Mouse (Mus musculus): Measurements from ENCODE around the gene Olfr282.
"Not testable (repeated sequence)": the region's sequence is repeated elsewhere in the genome, so short reads cannot be mapped to it uniquely, and the experiment has no call there.

Gene Olfr282

DNA sequence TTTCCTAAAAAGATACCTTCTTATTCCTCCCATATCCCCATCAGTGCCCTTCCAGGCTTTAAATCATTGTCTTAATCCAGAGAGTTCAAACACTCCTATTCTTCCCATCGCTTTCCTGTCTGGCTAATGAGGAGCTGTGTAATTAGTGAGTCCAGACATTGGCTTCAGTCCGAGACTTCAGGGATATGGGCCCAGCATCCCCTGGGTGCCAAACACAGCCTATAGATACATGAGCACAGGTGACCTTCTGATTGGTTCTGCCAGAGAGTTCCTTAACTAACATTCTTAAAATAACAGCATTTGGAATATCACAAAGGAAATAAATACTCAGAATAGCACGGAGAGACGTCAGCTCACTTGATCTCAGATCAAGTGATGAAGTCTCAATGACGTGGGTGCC, at the start of gene Olfr282:
Gene Olfr282 (plus strand): TSS at position 301 of the 400 bp plus-strand sequence.
- not testable (repeated sequence) for DNase-seq (ENCODE audit: low spot score in 2 of 2)

DNA sequence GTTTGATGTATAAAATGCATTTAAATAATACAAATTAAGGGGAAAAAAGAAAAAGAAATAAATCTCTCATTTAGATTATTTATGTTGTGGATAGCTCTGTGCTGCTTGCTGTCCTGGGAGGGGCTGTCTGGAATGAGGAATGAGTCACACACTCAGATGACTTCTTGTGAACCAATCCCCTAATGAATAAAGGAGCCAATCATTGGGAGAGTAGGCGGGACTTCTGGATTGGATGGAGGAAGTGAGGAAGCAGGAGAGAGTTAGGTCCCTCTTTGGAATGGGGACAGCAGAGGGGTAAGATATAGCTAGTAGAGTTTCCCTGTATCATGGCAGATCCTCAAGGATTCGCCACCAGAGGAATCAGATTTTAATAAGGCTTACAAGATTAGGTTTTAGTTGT, 43.4 kb upstream of the Olfr282 start:
- DNase-seq (ENCODE audit: low spot score in 2 of 2), result no peak

DNA sequence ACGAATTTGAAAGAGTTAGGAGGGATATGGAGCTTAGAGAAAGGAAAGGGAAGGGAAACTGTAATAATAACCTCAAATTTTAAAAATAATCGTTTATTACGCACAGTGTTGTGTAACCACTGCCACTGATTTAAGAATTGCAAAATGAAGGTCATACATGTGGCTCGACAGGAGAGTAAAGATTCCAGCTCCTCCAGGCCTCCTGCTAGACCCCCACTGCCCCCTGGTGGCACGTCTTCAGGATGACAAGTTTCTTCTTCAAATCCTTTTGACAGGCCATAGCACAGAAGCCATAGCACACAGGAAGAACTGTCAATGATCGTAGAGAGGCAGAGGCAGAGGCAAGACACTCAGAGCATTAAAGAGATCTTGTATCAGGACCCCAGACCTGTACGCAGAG, 41.2 kb upstream of the Olfr282 start:
- DNase-seq (ENCODE audit: low spot score in 2 of 2), result peak; percentile 27 to 73

GRCm38 (mm10) chr15:98391081-98391902, 39.7 kb upstream of the Olfr282 start:
- DNase-seq (ENCODE audit: low spot score in 2 of 2), result no peak

DNA sequence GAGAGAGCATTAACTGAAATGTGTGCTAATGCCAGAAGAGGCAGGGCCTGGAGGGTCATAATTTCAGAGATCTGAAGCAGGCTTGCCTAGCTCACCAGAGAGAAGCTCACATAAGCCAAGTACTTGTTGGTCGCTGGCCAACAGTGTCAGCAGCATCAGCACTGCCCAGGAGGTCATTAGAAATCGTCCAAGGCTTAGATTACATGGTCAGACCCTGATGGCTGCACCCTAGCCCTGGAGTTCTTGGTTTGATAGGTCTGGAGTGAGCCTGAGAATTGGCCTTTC, 39.2 kb upstream of the Olfr282 start:
- DNase-seq (ENCODE audit: low spot score in 2 of 2), result no peak

DNA sequence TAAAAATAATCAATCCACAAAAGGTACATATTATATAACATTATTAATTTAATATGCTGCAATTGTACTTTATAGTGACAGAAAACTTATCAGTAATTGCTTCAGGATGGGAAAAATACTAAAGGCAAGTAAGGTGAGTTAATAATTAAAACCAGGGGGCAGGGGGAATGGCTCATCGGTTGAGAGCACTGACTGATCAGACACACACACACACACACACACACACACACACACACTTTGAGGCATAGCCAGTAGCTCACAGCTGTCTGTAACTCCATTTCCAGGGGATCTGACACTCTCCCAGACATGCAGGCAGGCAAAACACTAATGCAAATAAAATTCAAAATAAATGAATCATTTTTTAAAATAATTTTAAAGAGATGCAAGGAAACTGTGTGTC, 33.9 kb upstream of the Olfr282 start:
- DNase-seq (ENCODE audit: low spot score in 2 of 2), result peak in 1 of 2 experiments; percentile 31

- no peak for DNase-seq (ENCODE audit: low spot score in 2 of 2)
Observed at GRCm38 (mm10) chr15:98402356-98402755, 28.7 kb upstream of the Olfr282 start.

GRCm38 (mm10) chr15:98408406-98409060, 22.5 kb upstream of the Olfr282 start:
- DNase-seq (ENCODE audit: low spot score in 2 of 2), result no peak

- no peak for DNase-seq (ENCODE audit: low spot score in 2 of 2)
Observed at GRCm38 (mm10) chr15:98409635-98410034, 21.4 kb upstream of the Olfr282 start.

DNA sequence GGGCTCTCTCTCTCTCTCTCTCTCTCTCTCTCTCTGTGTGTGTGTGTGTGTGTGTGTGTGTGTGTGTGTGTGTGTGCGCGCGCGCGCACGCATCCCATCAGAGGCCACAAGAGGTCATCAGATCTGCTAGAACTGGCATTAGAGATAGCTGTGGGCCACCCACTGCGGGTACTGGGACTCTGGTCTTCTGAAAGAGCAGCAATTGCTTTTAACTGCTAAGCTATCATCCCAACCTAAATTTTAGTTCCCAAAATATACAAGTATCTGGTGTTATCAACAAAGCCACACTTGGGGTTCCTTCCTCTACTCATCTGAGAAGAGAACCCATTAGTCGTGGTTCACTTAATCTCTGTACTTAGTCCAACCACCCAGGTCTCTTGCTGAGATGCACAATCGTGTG, 20.8 kb upstream of the Olfr282 start:
- DNase-seq (ENCODE audit: low spot score in 2 of 2), result no peak

DNA sequence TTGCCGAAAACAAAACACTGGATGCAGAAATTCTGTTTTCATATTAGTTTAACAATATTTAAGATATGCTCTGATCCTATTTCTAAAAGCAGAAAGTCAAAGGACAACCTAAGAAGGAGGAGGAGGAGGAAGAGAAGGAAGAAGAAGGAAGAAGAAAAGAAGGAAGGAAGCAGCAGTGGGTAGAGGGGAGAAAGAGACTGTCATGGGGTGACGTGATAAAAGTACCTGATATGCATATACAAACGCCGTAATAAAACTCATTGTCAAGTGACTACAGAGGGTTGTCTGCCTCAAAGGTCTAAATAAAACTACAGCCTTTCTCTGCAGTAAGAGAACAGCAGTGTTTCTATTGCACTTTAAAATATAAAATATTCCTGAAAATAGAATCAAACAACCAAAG, 15.0 kb upstream of the Olfr282 start:
- DNase-seq (ENCODE audit: low spot score in 2 of 2), result no peak

DNA sequence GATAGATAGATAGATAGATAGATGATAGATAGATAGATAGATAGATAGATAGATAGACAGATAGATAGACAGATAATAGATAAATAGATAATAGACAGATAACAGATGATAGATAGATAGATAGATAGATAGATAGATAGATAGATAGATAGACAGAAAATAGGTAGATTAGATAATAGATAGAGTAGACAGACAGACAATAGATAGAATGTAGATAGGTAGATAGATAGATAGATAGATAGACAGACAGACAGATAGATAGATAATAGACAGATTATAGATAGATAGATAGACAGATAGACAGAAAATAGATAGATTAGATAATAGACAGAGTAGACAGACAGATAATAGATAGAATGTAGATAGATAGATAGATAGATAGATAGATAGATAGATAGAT, 14.2 kb upstream of the Olfr282 start:
- not testable (repeated sequence) for DNase-seq (ENCODE audit: low spot score in 2 of 2)

GRCm38 (mm10) chr15:98417285-98417684, 13.7 kb upstream of the Olfr282 start:
- not testable (repeated sequence) for DNase-seq (ENCODE audit: low spot score in 2 of 2)

DNA sequence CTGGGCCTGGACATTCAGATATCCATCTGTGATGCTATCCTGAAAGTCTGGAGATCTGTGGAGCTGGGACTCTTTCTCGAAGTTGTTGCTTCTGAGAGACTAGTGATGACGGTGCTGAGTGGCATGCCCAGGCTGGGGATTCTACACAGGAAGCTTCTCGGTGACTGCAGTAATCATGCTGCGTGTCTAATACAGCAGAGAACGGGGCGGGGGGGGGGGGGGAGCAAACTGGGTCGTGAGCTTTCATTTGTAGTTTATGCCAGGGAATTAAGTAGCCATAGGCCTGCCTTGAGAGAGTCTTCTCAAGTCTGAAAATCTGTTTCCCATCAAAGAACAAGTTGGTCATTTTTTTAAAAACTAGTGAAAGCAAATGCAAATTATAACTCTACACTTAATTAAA, 12.9 kb upstream of the Olfr282 start:
- DNase-seq (ENCODE audit: low spot score in 2 of 2), result no peak

DNA sequence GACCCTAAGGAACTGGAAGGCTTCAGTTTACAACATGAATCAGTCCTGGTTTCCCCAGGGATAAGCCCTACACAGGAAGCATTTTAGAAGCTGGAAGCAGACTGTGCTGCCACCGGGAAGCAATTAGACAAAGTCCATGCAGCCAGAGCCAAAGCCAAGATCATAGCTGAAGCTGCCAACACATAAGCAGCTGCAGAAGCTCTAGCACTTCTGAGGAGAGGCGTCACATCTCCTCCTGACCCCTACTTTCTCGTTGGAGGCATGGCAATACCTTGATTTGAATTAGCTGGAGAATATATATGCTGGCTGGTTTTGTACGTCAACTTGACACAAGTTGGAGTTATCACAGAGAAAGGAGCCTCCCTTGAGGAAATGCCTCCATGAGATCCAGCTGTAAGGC, 10.1 kb upstream of the Olfr282 start:
- no peak for DNase-seq (ENCODE audit: low spot score in 2 of 2)

DNA sequence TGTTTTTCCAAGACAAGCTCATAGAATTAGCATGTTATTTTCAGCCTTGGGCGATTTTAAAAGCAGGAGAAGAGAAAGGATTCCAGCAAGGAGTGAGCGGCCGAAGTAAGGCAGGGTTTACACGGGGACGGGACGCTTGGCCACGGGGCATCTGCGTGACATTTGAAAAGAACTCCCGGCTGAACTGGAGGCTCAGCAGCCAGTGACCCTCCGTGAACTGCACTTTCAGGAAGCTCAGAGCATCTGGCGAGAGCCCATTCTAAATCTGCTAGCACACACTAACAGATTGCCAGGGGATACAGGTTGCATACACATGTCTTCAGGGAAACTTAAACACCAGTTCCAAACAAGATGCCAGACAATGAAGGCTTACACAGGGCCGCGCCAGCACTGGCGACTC, 6.7 kb upstream of the Olfr282 start:
- no peak for DNase-seq (ENCODE audit: low spot score in 2 of 2)

- no peak for DNase-seq (ENCODE audit: low spot score in 2 of 2)
Observed at GRCm38 (mm10) chr15:98424753-98425152, 6.3 kb upstream of the Olfr282 start.

DNA sequence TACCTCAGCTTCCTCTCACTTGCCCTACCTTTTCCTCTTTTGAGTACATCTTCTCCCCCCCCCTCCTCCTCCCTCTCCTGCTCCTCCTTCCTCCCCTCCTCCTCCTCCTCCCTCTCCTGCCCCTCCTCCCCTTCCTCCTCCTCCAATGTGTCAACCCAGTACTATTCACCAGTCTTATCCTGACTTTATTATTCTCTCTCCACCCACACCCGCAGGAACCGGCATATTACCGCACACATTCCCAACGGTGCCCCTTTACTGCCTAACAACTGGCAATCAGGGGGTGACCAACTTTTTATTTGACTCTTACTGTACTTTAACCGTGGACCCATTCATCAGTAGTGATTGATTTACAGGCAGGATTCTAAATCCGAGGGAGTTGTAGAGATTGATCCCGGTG, 5.8 kb upstream of the Olfr282 start:
- no peak for DNase-seq (ENCODE audit: low spot score in 2 of 2)

- DNase-seq (ENCODE audit: low spot score in 2 of 2), result no peak
Observed at GRCm38 (mm10) chr15:98444561-98444960, 13.5 kb downstream of the Olfr282 start.

GRCm38 (mm10) chr15:98448521-98448920, 17.5 kb downstream of the Olfr282 start:
- DNase-seq (ENCODE audit: low spot score in 2 of 2), result no peak

GRCm38 (mm10) chr15:98452288-98452687, 21.3 kb downstream of the Olfr282 start, which contains the start of gene Olfr281:
Olfr281 (plus strand) TSS chr15:98452588.
- no peak for DNase-seq (ENCODE audit: low spot score in 2 of 2)

- DNase-seq (ENCODE audit: low spot score in 2 of 2), result no peak
Observed at GRCm38 (mm10) chr15:98469596-98469995, 38.6 kb downstream of the Olfr282 start, which contains the start of gene OR5BS1P. OR5BS1P (plus strand) TSS chr15:98469896.

DNA sequence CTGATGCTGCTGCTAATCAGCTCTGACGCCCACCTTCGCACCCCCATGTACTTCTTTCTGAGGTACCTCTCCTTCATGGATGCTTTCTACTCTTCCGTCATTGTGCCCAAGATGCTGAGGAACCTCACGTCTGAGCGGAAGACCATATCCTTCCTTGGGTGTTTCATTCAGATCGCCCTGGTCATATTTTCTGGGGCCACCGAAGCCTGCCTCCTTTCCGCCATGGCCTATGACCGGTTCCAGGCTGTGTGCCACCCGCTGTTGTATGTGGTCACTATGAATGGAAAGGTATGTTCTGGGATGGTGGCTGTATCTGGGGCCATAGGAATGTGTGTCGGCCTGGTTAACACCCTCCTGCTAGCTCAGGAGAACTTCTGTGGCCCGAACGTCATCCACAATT, 40.5 kb downstream of the Olfr282 start:
- DNase-seq (ENCODE audit: low spot score in 2 of 2), result no peak
